Mouse (Mus musculus): ENCODE measurements at regions not wholly inside any gene's neighbourhood (a gene's known extent, or its start where the extent isn't known, plus 50 kb on each side); places are given as distances from the start of the nearest gene placed in this dataset.

DNA sequence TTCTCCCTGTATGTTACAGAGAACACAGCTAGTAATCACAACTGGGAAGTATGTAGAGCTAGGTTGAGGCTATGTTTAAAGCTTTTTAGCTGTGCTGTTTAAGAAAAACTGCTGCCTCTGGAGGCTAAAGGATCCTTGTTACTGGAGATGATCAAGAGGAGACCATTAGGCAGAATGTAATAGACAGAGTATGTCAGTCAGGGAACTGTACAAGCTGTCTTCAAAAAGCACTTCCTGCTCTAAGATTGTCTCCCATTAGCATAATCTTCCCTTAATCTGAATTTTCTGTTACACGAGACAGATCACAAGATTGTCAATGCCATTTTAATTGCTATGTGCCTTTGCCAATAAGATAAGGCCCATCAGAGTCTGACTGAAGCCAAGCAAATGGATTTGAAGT is 170.7 kb downstream of the Fam49a start:
- no peak for DNase-seq (ENCODE audit: low spot score)

All from gastrocnemius, adult 18-20 months (tissue).